Mouse (Mus musculus) CH12.LX (cell line): ENCODE measurements around the gene Xpo6.
A peak's percentile ranks its signal among the peaks of the same experiment; 100 is the strongest.

Source experiments
- CTCF ChIP-seq, 2 experiments: IDR thresholded peaks in 1 of 2; conservative IDR thresholded peaks in 1 of 2; 2 replicates each; pipeline ENCODE4 v1.5.1; 2011 to 2012; ENCODE audit warnings: low read depth in 2 of 2, low read length in 2 of 2, improper control_type of control experiment in 1 of 2, inconsistent platforms in 1 of 2, mild to moderate bottlenecking in 1 of 2, moderate library complexity in 1 of 2
- MAX ChIP-seq: IDR thresholded peaks from 2 replicates; pipeline ENCODE4 v1.6.1; 2011; ENCODE audit warnings: low read length, improper control_type of control experiment
- USF1 ChIP-seq: IDR thresholded peaks from 2 replicates; pipeline ENCODE4 v1.6.1; 2014; ENCODE audit warnings: low read depth, mild to moderate bottlenecking, inconsistent platforms, low read length, improper control_type of control experiment

- TF ChIP-seq CTCF (conservative IDR thresholded peaks at IDR 0.05 in 1 of 2, IDR thresholded peaks at IDR 0.05 in 1 of 2; ENCODE audit: low read depth in 2 of 2, low read length in 2 of 2) = peak in 1 of 2 experiments; percentile 13; a peak in 2 of 4 replicates
- TF ChIP-seq MAX = no peak
- no peak for TF ChIP-seq USF1
These were observed 130.0 kb downstream of the Xpo6 start for GRCm38 (mm10) chr7:126070321-126070720.
